Mouse (Mus musculus) kidney, embryonic 15.5 days (tissue): Measurements from ENCODE around the gene Slc30a2. TPM values are rescaled to one million over a fixed set of nuclear protein-coding genes. Genes with fewer than 3 reads are reported as not detected.
"Not testable (repeated sequence)": the region's sequence is repeated elsewhere in the genome, so short reads cannot be mapped to it uniquely, and the experiment has no call there.

Source experiments
- ATAC-seq: fragments of 200-750 bp; cut with Nextera tagmentation; replicated peaks from 2 replicates; pipeline ENCODE4 v1.8.0; 2017; ENCODE audit warnings: moderate TSS enrichment; ENCODE audit not compliant: low FRiP score
- H3K27ac ChIP-seq: fragments of 300-500 bp; sonication (generic); 2 replicates; pipeline ENCODE4 v1.5.1; 2015; ENCODE audit warnings: mild to moderate bottlenecking, inconsistent platforms
- H3K27me3 ChIP-seq: fragments of 300-500 bp; sonication (generic); 2 replicates; pipeline ENCODE4 v1.6.1; 2015; ENCODE audit warnings: inconsistent platforms
- H3K36me3 ChIP-seq: fragments of 300-500 bp; sonication (generic); 2 replicates; pipeline ENCODE4 v1.6.1; 2015; ENCODE audit warnings: inconsistent platforms
- H3K4me1 ChIP-seq: fragments of 300-500 bp; sonication (generic); 2 replicates; pipeline ENCODE4 v1.6.1; 2015; ENCODE audit warnings: inconsistent platforms
- H3K4me2 ChIP-seq: fragments of 300-500 bp; sonication (generic); 2 replicates; pipeline ENCODE4 v1.6.1; 2015; ENCODE audit warnings: moderate library complexity, mild to moderate bottlenecking, inconsistent platforms
- H3K4me3 ChIP-seq: fragments of 300-500 bp; sonication (generic); replicated peaks from 2 replicates; pipeline ENCODE4 v1.5.1; 2015; ENCODE audit warnings: mild to moderate bottlenecking, inconsistent platforms
- H3K9ac ChIP-seq: fragments of 300-500 bp; sonication (generic); 2 replicates; pipeline ENCODE4 v1.6.1; 2015; ENCODE audit warnings: mild to moderate bottlenecking, inconsistent platforms
- H3K9me3 ChIP-seq: fragments of 300-500 bp; sonication (generic); replicated peaks from 2 replicates; pipeline ENCODE4 v1.6.1; 2016; ENCODE audit warnings: inconsistent platforms
- WGBS: fragments of 180-500 bp; shearing (Covaris S2); methylation state at CpG from one replicate; pipeline ENCODE4 v1.1.7; 2015; ENCODE audit warnings: mixed read lengths; 5-methylcytosine and 5-hydroxymethylcytosine counted together
- polyA plus RNA-seq: library from polyadenylated mRNA; unstranded; fragments of >200 nt; fragmentation: Nextera tagmentation; extraction: Ambion mirVana; gene quantifications from 2 replicates; pipeline ENCODE4 v1.2.1, GENCODE M21; 2015

Gene Slc30a2
- polyA plus RNA-seq, result 0.73 and 1.1 TPM in 2 replicates

- WGBS, result 2% methylated on average over 61 of the region's 61 CpGs
- Histone ChIP-seq H3K4me3 (peak within 1 kb of the TSS; percentile 32), H3K27me3 (peaks cover 60% of the 10 kb centered on the region), H3K36me3 (no peaks in the 10 kb centered on the region), H3K9ac (0 out of 2 replicates have a peak within 1 kb of the TSS, but pooled peaks have one; percentile 12), H3K27ac (no peak within 1 kb of the TSS), H3K9me3 (no peaks in the 10 kb centered on the region), H3K4me2 (peak within 1 kb of the TSS; percentile 61), H3K4me1 (peaks cover 15% of the 10 kb centered on the region)
- ATAC-seq, result no peak
Measured at GRCm38 (mm10) chr4:134343071-134344031, at the start of gene Slc30a2. TSS of gene Slc30a2 (plus strand) at chr4:134343181.

DNA sequence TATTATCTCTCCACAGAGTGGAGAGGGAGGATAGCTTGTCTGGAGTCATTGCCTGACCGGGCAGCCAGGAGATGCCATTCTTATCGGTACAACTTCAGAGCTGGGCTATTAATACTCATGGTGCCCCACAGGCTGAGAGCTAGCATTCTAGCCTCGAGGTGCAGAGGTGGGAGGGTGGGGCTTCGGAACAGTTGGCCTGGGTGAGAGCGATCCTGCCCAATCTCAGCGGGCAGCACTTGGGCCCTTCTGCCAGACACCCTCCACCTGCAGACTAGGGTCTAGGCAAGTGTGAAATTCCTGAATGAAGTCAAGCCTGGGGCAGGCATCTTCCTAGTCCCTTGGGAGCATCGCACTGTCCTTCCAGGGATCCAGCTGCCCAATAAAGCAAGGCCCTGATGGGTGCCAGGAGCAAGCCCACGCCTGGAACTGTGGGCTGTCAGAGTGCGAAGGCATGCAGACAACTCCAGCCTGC, 49.3 kb upstream of the Slc30a2 start:
- no peak overlapping the region for H3K9ac ChIP-seq
- no peak overlapping the region for H3K4me3 ChIP-seq
- H3K4me1 ChIP-seq, result peaks cover 13% of the 10 kb centered on the region
- no peaks in the 10 kb centered on the region for H3K9me3 ChIP-seq
- peaks cover 25% of the 10 kb centered on the region for H3K27me3 ChIP-seq
- 62% methylated on average over 9 of the region's 9 CpGs for WGBS
- H3K4me2 ChIP-seq, result no peak overlapping the region
- ATAC-seq, result no peak
- H3K36me3 ChIP-seq, result no peaks in the 10 kb centered on the region
- H3K27ac ChIP-seq, result no peak overlapping the region

GRCm38 (mm10) chr4:134296096-134296495, 46.9 kb upstream of the Slc30a2 start:
- not testable (repeated sequence) for H3K9ac ChIP-seq, H3K36me3 ChIP-seq, H3K4me1 ChIP-seq, H3K4me2 ChIP-seq, H3K9me3 ChIP-seq, H3K4me3 ChIP-seq, ATAC-seq, H3K27ac ChIP-seq
- peaks cover 25% of the 10 kb centered on the region for H3K27me3 ChIP-seq
- 90% methylated on average over 4 of the region's 4 CpGs for WGBS

DNA sequence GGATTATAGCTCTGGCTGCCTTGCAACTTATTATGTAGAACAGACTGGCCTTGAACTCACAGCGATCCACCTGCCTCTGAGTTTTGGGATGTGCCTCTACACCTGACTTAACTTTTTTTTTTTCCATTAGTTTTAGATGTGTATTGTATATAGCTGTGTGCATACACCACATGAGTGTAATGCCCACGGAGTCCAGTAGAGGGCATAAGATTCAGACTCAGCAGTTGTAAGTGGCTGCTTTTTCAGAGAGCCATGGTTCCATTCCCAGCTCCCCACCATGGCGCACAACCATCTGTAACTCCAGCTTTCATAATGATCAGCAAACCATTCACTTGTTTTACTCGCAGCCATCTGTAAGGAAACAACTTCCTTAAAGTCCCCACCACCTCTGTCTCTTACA, 46.5 kb upstream of the Slc30a2 start:
- H3K4me3 ChIP-seq, result no peak overlapping the region
- 90% methylated on average over 4 of the region's 4 CpGs for WGBS
- H3K27me3 ChIP-seq, result peaks cover 25% of the 10 kb centered on the region
- H3K27ac ChIP-seq, result no peak overlapping the region
- no peak overlapping the region for H3K4me2 ChIP-seq
- ATAC-seq, result no peak
- H3K4me1 ChIP-seq, result peaks cover 5% of the 10 kb centered on the region; the same call in 1 of the 2 replicates
- H3K36me3 ChIP-seq, result no peaks in the 10 kb centered on the region
- no peaks in the 10 kb centered on the region for H3K9me3 ChIP-seq
- H3K9ac ChIP-seq, result no peak overlapping the region

DNA sequence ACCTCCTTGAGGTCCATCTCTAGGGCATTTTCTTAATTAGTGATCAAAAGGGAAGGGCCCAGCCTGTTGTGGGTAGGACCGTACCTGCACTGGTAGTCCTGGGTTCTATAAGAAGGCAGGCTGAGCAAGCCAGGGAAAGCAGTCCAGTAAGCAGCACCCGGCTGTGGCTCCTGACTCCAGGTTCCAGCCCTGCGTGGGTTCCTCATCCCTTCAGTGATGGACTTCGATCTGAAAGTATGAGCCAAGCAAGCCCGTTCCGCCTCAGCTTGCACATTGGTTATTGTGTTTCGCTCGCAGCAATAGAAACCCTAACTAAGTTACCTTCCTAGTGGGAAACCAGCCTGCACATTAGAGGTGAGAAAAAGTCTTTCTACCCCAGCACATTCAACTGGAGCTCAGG, 45.6 kb upstream of the Slc30a2 start:
- no peak for ATAC-seq
- WGBS, result 81% methylated on average over 8 of the region's 8 CpGs
- no peak overlapping the region for H3K27ac ChIP-seq
- H3K36me3 ChIP-seq, result no peaks in the 10 kb centered on the region
- peaks cover 23% of the 10 kb centered on the region for H3K27me3 ChIP-seq
- no peak overlapping the region for H3K4me2 ChIP-seq
- H3K9ac ChIP-seq, result no peak overlapping the region
- H3K4me3 ChIP-seq, result no peak overlapping the region
- H3K9me3 ChIP-seq, result no peaks in the 10 kb centered on the region
- H3K4me1 ChIP-seq, result no peaks in the 10 kb centered on the region

DNA sequence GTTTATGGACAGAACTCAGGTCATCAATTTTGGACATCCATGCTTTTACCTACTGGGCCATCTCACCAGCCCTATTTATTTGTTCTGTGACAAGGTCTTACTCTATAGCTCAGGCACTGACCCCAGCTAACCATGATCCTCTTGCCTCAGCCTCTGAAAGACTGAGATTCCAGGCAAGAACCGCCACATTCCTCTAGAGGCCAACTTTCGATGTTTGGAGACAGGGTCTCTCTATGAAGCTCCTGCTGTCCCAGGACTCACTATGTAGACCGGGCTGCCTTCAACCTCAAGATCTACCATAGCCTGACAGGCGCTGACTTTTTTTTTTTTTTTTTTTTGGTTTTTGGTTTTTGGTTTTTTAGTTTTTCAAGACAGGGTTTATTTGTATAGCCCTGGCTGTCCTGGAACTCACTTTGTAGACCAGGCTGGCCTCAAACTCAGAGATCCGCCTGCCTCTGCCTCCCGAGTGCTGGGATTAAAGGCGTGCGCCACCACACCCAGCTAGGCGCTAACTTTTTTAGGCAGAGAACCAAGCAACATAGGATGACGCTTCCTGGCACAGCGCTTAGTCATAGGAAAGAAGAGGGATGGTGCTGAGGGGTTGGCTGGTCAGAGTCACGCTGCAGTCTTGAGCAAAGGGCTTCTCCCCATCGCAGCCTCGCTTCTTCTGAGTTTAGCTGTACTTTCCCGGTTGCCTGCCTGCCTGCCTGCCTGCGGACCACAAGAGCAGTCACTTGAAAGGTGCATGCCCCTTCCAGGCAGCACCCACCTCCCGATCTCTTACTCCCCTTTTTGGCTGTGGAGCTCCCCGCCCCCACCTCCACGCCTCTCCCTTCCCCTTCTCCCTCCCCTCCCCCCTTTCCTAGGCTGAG, 44.1 kb upstream of the Slc30a2 start:
- Histone ChIP-seq H3K4me1 (no peaks in the 10 kb centered on the region), H3K4me2 (no peak overlapping the region), H3K36me3 (no peaks in the 10 kb centered on the region), H3K9me3 (no peaks in the 10 kb centered on the region), H3K27me3 (peaks cover 8% of the 10 kb centered on the region), H3K27ac (no peak overlapping the region), H3K4me3 (no peak overlapping the region), H3K9ac (no peak overlapping the region)
- no peak for ATAC-seq
- 77% methylated on average over 19 of the region's 19 CpGs for WGBS

GRCm38 (mm10) chr4:134299498-134299810, 43.5 kb upstream of the Slc30a2 start:
- Histone ChIP-seq H3K4me2 (no peak overlapping the region), H3K27me3 (peaks cover 3% of the 10 kb centered on the region; the same call in 1 of the 2 replicates), H3K36me3 (no peaks in the 10 kb centered on the region), H3K9ac (no peak overlapping the region), H3K4me1 (no peaks in the 10 kb centered on the region), H3K27ac (no peak overlapping the region), H3K4me3 (no peak overlapping the region), H3K9me3 (no peaks in the 10 kb centered on the region)
- ATAC-seq, result no peak
- WGBS, result 65% methylated on average over 4 of the region's 4 CpGs

GRCm38 (mm10) chr4:134300316-134300715, 42.7 kb upstream of the Slc30a2 start:
- Histone ChIP-seq H3K4me3 (no peak overlapping the region), H3K4me2 (no peak overlapping the region), H3K9ac (no peak overlapping the region), H3K27me3 (peaks cover under 1% of the 10 kb centered on the region; the same call in 1 of the 2 replicates), H3K36me3 (no peaks in the 10 kb centered on the region), H3K9me3 (no peaks in the 10 kb centered on the region), H3K4me1 (no peaks in the 10 kb centered on the region), H3K27ac (no peak overlapping the region)
- no peak for ATAC-seq
- WGBS, result 65% methylated on average over 9 of the region's 9 CpGs

DNA sequence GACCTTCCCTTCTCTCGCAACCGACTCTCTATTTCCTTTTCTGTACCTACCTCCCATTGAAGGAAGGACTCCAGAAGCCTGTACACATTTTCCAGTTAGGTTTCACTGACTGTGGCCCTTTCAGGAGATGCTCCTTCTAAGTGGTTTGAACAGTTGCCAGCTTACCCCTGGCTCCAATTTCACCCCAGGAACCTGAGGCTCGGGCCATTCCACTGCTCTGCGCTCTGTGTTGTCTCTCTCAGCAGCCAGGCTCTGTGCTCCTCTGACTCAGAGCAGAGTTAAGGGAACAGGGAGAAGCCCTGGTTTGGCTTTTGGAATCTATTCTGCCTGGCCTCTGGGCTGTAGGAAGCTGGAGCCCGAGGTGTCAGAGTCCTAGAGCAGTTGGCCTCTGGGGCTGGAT, 40.9 kb upstream of the Slc30a2 start:
- no peak overlapping the region for H3K4me2 ChIP-seq
- no peak overlapping the region for H3K27ac ChIP-seq
- H3K4me1 ChIP-seq, result peaks cover 4% of the 10 kb centered on the region
- H3K9me3 ChIP-seq, result no peaks in the 10 kb centered on the region
- H3K4me3 ChIP-seq, result no peak overlapping the region
- no peak for ATAC-seq
- no peaks in the 10 kb centered on the region for H3K27me3 ChIP-seq
- H3K36me3 ChIP-seq, result no peaks in the 10 kb centered on the region
- 85% methylated on average over 5 of the region's 5 CpGs for WGBS
- H3K9ac ChIP-seq, result no peak overlapping the region

GRCm38 (mm10) chr4:134306963-134307362, 36.0 kb upstream of the Slc30a2 start:
- Histone ChIP-seq H3K4me1 (peaks cover 13% of the 10 kb centered on the region), H3K4me2 (peak overlapping the region; percentile 39), H3K9me3 (no peaks in the 10 kb centered on the region), H3K27ac (0 out of 2 replicates have a peak overlapping the region, but pooled peaks have one; percentile 37), H3K9ac (no peak overlapping the region), H3K27me3 (no peaks in the 10 kb centered on the region), H3K36me3 (no peaks in the 10 kb centered on the region), H3K4me3 (no peak overlapping the region)
- no peak for ATAC-seq
- 68% methylated on average over 2 of the region's 2 CpGs for WGBS

DNA sequence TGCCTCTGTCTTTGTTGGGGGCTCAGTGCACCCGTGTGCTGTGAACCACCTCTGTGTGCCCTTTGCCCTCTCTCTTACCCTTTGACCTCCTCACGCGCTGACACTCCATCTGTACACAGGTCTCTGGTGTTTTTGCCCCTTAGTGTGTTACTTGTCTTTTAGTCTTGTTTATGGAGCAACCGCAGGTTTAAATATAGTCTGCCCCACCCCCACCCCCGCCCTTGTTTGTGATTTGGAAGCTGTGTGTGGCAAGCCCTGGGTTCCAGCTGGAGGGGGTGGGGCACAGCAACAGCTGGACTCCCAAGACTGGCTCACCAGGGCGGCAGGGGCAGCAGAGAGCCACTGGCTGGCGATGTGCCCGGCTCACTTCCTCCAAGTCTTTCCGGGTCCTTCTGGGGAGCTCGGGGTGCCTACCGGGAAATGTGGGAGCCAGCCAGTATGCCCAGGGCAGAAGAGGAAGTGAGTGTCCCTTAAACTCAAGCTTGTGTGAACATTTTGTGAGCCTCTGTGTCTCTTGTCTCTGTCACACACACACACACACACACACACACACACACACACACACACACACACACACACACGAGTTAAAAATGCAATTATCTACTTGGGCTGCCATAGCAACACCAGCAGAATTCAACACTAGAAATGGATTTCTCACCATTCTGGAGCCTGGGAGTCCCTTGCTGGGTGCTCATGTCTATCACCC, 35.5 kb upstream of the Slc30a2 start:
- H3K27ac ChIP-seq, result 0 out of 2 replicates have a peak overlapping the region, but pooled peaks have one; percentile 37
- no peaks in the 10 kb centered on the region for H3K9me3 ChIP-seq
- H3K27me3 ChIP-seq, result no peaks in the 10 kb centered on the region
- H3K4me1 ChIP-seq, result peaks cover 13% of the 10 kb centered on the region
- H3K9ac ChIP-seq, result no peak overlapping the region
- ATAC-seq, result peak; percentile 49; the same call in 1 of the 2 replicates
- no peaks in the 10 kb centered on the region for H3K36me3 ChIP-seq
- WGBS, result 17% methylated on average over 12 of the region's 12 CpGs
- peak overlapping the region; percentile 39 for H3K4me2 ChIP-seq
- no peak overlapping the region; the same call in 1 of the 2 replicates for H3K4me3 ChIP-seq
